Comparison of ENCODE assay signal across 16 mouse cellular contexts in genomic region chr8:123005805-123006204, GRCm38 (mm10).
"Had no signal": no experiment of that assay in that cellular context is flagged by ENCODE, and none has a peak within 500 bp of the region (broad histone marks: within the 10 kb centered on the region; RNA-seq: fewer than 3 reads in every experiment).

No protein-coding gene starts in this region.

- H3K27ac ChIP-seq: kidney, postnatal 0 days; liver, embryonic 12.5 days; liver, embryonic 15.5 days; lung, embryonic 15.5 days; midbrain, embryonic 10.5 days; midbrain, embryonic 13.5 days had no signal

- H3K9ac ChIP-seq: limb, embryonic 15.5 days; liver, embryonic 12.5 days; liver, embryonic 15.5 days; lung, embryonic 15.5 days; midbrain, embryonic 13.5 days had no signal

- H3K36me3 ChIP-seq: limb, embryonic 15.5 days; liver, embryonic 15.5 days; lung, embryonic 15.5 days; midbrain, embryonic 13.5 days had no signal

- H3K4me2 ChIP-seq: limb, embryonic 15.5 days; liver, embryonic 12.5 days; liver, embryonic 15.5 days; lung, embryonic 15.5 days; midbrain, embryonic 13.5 days had no signal

- DNase-seq: kidney, adult 2 months; kidney, postnatal 25 days; lung, adult 18-20 months; lung, postnatal 10 days; lung, postnatal 36 days; thymus, adult 2 months; thymus, postnatal 36 days had no signal

- H3K9me3 ChIP-seq: limb, embryonic 15.5 days; liver, embryonic 12.5 days; liver, embryonic 15.5 days; lung, embryonic 15.5 days; megakaryocyte, embryonic 14.5 days; midbrain, embryonic 10.5 days; midbrain, embryonic 13.5 days had no signal

- H3K27me3 ChIP-seq: limb, embryonic 15.5 days; liver, embryonic 12.5 days; liver, embryonic 15.5 days; lung, embryonic 15.5 days; megakaryocyte, embryonic 14.5 days; midbrain, embryonic 13.5 days had no signal

- H3K4me3 ChIP-seq: limb, embryonic 15.5 days; liver, embryonic 12.5 days; liver, embryonic 15.5 days; lung, embryonic 15.5 days; midbrain, embryonic 10.5 days; midbrain, embryonic 13.5 days had no signal

- ATAC-seq: liver, embryonic 12.5 days; midbrain, embryonic 13.5 days; midbrain, embryonic 16.5 days had no signal
